Mouse (Mus musculus) heart, embryonic 10.5 days (tissue): ENCODE results near the gene Cand1. TPM values are rescaled to one million over a fixed set of nuclear protein-coding genes. Genes with fewer than 3 reads are reported as not detected.

ENCODE experiments used
- DNase-seq: peaks from one replicate; pipeline ENCODE4 v3.0.0-alpha.2; 2017; ENCODE audit warnings: low spot score
- H3K27ac ChIP-seq: fragments of 300-500 bp; sonication (generic); 2 replicates; pipeline ENCODE4 v1.5.1; 2016; ENCODE audit warnings: mild to moderate bottlenecking
- H3K27me3 ChIP-seq: fragments of 300-500 bp; sonication (generic); 2 replicates; pipeline ENCODE4 v1.6.1; 2016; ENCODE audit warnings: mild to moderate bottlenecking; ENCODE audit not compliant: poor library complexity, insufficient read depth, severe bottlenecking
- H3K36me3 ChIP-seq: fragments of 300-500 bp; sonication (generic); 2 replicates; pipeline ENCODE4 v1.6.1; 2016; ENCODE audit warnings: mild to moderate bottlenecking, moderate library complexity
- H3K4me1 ChIP-seq: fragments of 300-500 bp; sonication (generic); 2 replicates; pipeline ENCODE4 v1.6.1; 2016; ENCODE audit warnings: mild to moderate bottlenecking
- H3K4me3 ChIP-seq: fragments of 300-500 bp; sonication (generic); 2 replicates; pipeline ENCODE4 v1.5.1; 2016; ENCODE audit warnings: mild to moderate bottlenecking, moderate library complexity
- H3K9me3 ChIP-seq: fragments of 300-500 bp; sonication (generic); 2 replicates; pipeline ENCODE4 v1.6.1; 2016; ENCODE audit warnings: mild to moderate bottlenecking, moderate library complexity
- WGBS: fragments of 180-500 bp; shearing (Covaris S2); methylation state at CpG from one replicate; pipeline ENCODE4 v1.1.7; 2016; 5-methylcytosine and 5-hydroxymethylcytosine counted together
- polyA plus RNA-seq: library from polyadenylated mRNA; unstranded; fragments of >200 nt; fragmentation: Nextera tagmentation; extraction: Ambion mirVana; gene quantifications from 2 replicates; pipeline ENCODE4 v1.2.1, GENCODE M21; 2016

The Cand1 gene
- polyA plus RNA-seq = 66.9 and 72.8 TPM in 2 replicates

DNA sequence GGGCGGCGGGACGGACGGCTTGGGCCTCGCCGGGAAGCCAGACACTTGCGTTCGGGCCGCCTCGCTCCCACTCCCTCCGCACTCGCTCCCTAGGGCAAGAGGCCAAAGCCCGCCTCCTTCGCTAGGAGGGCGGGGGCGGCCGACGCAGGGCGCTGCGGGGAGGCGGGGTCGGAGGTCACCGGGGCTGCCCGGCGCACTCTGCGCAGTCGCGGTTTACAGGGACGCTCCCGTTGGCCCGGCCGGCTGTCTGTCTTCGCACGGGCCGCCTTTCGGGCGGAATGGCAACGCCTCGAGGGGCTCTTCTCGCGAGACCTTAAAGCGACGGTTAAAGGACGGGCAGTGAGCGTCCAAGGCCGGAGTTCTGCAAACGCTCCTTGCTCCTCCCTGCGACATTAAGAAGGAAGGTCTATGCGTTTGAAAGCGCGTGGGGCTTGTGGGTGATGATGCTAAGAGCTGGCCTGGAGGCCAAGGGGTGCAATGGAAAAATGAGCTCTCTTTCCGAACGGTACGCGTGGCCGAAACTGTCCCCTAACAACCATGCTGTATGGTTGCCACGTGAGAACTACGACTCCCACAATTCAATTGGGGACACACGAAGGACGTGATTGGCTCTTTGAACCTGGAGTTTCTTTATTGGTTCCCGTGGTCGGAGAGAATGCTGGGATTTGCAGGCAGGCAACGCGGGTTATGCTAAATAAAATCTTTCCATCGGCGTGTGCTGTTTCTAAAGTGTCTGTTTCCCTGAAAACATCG, at the start of gene Cand1:
TSS of gene Cand1 (minus strand) at position 87 of the 753 bp plus-strand sequence.
- no peaks in the 10 kb centered on the region for H3K9me3 ChIP-seq
- peak within 1 kb of the TSS; percentile 99 for H3K27ac ChIP-seq
- peak within 1 kb of the TSS; percentile 98 for H3K4me3 ChIP-seq
- H3K36me3 ChIP-seq = peaks cover 12% of the 10 kb centered on the region; the same call in 1 of the 2 replicates
- peaks cover 10% of the 10 kb centered on the region for H3K4me1 ChIP-seq
- under 1% methylated on average over 67 of the region's 67 CpGs for WGBS
- no peaks in the 10 kb centered on the region for H3K27me3 ChIP-seq
- DNase-seq = peak; percentile 99

DNA sequence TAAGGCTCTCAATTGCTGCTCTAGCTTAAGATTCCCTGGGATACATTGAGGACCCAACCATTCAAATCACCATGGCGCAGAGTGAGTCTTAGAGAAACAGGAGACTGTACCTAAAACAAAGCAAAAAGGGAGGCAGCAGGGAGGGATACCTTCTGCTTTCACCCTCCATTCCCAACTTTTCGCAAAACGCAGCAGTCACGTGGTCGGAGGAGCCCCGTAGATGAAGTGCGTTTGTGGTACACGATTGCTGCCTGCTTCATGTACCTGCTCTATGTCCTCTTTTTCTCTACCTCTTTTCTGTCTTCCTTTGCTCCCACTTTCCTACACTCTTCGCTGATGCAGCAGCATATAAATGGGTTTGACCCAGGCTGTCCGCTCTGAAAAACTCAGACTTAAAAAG, 39.0 kb upstream of the Cand1 start:
- no peaks in the 10 kb centered on the region for H3K36me3 ChIP-seq
- H3K4me3 ChIP-seq = no peak overlapping the region
- H3K4me1 ChIP-seq = no peaks in the 10 kb centered on the region
- 82% methylated on average over 10 of the region's 10 CpGs for WGBS
- H3K27ac ChIP-seq = no peak overlapping the region
- H3K27me3 ChIP-seq = no peaks in the 10 kb centered on the region
- DNase-seq = peak; percentile 56
- H3K9me3 ChIP-seq = no peaks in the 10 kb centered on the region

DNA sequence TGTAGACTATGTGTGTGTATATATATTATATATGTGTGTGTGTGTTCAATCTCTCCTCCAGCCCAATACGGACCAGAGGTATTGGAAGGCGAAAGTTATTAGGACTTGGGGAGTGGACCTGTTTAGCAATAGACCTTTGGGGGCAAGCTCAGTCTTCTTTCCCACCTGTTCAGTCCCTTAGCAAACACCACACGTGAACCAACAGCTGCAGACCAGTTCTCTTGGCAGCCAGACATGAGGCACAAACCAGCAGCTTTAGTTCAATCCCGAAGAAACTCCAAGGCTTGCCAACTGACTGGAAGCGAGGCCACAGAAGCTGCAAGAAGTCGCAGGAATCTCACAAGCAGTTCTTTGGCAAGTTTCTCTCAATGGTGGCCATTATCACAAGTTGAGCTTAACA, 34.5 kb upstream of the Cand1 start:
- Histone ChIP-seq H3K27me3 (no peaks in the 10 kb centered on the region), H3K4me1 (no peaks in the 10 kb centered on the region), H3K36me3 (no peaks in the 10 kb centered on the region), H3K4me3 (no peak overlapping the region), H3K27ac (no peak overlapping the region), H3K9me3 (no peaks in the 10 kb centered on the region)
- WGBS = 82% methylated on average over 6 of the region's 6 CpGs
- no peak for DNase-seq

DNA sequence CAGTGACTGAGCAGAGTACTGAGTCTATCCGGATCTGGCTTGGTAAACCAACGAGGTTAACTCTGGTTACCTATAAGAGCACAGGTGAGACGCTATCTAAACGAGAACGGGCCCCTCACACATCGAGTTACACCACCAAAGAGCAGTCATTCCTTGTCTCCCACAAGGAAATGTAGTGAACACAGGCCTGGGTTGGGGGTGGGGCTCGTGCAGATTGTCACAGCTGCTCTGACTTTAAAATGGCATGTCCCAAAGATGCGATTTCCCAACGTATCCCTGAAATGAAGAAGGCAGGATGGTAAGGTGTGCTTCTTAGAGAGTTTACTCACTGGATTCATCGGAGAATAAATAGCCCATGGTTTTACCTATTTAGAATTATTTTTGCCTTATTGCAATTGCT, 32.7 kb upstream of the Cand1 start:
- Histone ChIP-seq H3K27me3 (no peaks in the 10 kb centered on the region), H3K4me3 (no peak overlapping the region), H3K36me3 (no peaks in the 10 kb centered on the region), H3K9me3 (no peaks in the 10 kb centered on the region), H3K27ac (no peak overlapping the region), H3K4me1 (no peaks in the 10 kb centered on the region)
- 77% methylated on average over 10 of the region's 10 CpGs for WGBS
- peak; percentile 61 for DNase-seq

DNA sequence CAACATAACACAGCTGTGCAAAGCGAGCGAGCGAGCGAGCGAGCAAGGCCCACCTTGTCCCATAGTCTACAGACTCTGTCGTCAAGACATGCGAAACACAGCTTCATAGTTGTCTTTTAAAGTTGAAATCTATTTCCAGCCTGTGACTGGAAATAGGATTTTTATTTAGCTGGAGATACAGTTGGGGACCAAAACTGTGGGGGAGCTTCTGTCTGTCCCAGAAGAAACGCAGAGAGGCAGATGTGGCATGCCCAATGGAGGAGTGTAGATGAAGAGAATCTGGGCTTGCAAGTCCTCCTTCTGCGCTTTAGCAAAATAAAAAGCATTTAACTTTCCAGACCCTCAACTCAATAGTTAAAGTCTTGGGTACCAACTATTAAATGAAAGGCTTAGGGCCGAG, 32.1 kb upstream of the Cand1 start:
- WGBS = 91% methylated on average over 10 of the region's 10 CpGs
- H3K4me1 ChIP-seq = no peaks in the 10 kb centered on the region
- peak; percentile 22 for DNase-seq
- no peaks in the 10 kb centered on the region for H3K36me3 ChIP-seq
- no peak overlapping the region for H3K4me3 ChIP-seq
- no peak overlapping the region for H3K27ac ChIP-seq
- H3K9me3 ChIP-seq = no peaks in the 10 kb centered on the region
- no peaks in the 10 kb centered on the region for H3K27me3 ChIP-seq

DNA sequence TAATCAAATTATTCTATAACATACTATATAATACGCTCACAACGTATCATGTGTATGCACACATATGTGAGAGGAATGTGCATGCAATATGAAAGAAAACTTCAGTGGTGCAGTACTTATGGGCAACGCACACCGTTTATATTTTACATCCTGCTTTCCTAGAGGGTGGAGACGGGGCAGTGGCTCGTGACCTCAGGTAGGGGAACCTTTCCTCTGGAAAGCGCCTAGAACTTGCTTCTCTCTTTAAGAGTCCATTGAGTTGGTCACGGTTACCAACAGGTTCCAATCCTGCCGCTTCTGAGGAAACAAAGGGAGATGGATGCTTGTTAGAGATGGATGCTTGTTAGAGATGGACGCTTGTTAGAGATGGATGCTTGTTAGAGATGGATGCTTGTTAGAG, 31.2 kb upstream of the Cand1 start:
- H3K9me3 ChIP-seq = no peaks in the 10 kb centered on the region
- H3K4me3 ChIP-seq = no peak overlapping the region
- H3K4me1 ChIP-seq = no peaks in the 10 kb centered on the region
- H3K36me3 ChIP-seq = no peaks in the 10 kb centered on the region
- H3K27ac ChIP-seq = no peak overlapping the region
- 87% methylated on average over 10 of the region's 10 CpGs for WGBS
- no peak for DNase-seq
- no peaks in the 10 kb centered on the region for H3K27me3 ChIP-seq

DNA sequence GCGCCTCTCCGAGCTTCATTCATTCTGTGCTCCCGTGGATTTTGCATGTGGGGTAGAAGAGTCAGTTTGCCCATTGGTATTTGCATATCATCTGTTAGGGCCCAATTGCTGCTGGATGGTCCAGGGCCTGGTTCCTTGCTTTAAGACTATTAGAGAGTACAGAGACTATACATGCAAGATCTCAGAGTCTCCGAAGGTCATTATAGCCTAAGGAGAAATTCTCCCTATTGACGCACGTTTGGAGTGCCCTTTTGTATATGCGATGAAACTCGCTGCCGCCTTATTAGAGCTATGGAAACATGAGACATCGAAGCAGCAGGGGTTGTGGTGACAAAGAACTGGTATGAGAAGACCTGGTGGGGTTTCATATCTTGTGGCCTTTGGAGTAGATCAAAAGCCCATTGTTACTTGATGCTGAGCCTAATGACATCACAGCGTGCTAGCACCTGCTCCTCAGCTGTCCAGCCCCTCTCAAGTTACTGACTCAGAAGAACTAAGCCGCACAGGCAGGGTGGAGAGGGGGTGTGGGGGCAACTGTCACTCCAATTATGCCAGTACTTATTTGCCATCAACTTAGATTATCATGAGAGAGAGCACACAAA, 30.6 kb upstream of the Cand1 start:
- no peaks in the 10 kb centered on the region for H3K9me3 ChIP-seq
- WGBS = 83% methylated on average over 12 of the region's 12 CpGs
- H3K36me3 ChIP-seq = no peaks in the 10 kb centered on the region
- H3K4me1 ChIP-seq = no peaks in the 10 kb centered on the region
- no peak for DNase-seq
- no peaks in the 10 kb centered on the region for H3K27me3 ChIP-seq
- H3K4me3 ChIP-seq = no peak overlapping the region
- no peak overlapping the region for H3K27ac ChIP-seq

DNA sequence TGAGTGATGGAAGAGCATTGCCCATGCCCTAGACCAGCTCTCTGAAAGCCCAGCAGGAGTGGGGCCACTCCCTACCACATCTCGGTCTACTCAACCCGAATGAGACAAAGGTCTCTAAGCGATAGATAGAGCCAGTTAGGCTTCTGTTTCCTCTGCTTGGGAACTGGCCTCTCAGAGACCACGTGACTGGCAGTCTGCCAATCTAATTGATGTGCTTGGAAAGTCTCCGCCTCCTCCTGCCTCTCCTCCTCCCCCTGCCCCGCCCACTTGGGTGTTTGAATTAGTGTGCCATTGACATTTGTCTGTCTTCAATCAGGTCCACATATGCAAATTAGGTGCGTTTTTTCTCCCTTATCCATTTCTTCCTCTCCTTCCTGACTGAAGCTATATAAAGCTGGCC, 24.9 kb upstream of the Cand1 start:
- DNase-seq = no peak
- Histone ChIP-seq H3K9me3 (no peaks in the 10 kb centered on the region), H3K36me3 (no peaks in the 10 kb centered on the region), H3K4me3 (no peak overlapping the region), H3K27me3 (no peaks in the 10 kb centered on the region), H3K4me1 (no peaks in the 10 kb centered on the region), H3K27ac (no peak overlapping the region)
- WGBS = 70% methylated on average over 7 of the region's 7 CpGs

DNA sequence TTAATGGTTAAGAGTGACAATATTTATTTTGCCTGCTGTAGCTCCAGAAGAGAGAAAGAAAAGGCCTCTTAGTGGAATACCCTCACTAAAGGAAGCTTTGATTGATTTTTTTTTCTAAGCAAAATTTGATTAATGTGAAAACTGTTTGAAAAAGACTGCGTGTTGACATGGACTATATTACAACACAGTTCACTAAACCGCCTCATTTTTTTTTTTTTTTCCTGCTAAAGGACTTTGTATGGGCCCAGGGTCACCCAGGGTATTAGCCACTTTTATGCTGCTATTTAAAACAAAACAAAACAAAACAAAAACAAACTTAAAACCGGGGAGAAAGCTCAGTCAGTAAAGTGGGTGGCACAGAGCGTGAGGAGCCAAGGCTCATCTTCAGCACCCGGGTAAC, 23.0 kb upstream of the Cand1 start:
- Histone ChIP-seq H3K4me3 (no peak overlapping the region), H3K27me3 (no peaks in the 10 kb centered on the region)

DNA sequence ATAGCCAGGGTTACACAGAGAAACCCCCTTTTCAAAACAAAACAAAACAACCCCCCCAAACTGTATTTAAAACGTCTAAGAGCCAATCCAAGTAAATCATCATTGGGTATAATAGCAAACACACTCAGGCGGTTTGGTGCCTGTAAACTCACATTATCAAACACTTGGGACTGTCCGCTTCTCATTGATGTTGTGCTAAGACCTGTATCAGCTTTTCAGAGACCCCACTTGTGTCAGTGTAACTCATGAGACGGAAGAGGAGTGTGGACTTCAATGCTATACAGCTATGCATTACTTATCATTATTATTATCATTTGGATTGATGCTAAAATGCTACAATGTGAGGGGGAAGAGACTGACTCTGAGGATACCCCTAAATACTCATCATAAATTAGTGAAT, 18.0 kb upstream of the Cand1 start:
- no peak for DNase-seq
- Histone ChIP-seq H3K9me3 (no peaks in the 10 kb centered on the region), H3K27ac (no peak overlapping the region), H3K4me1 (no peaks in the 10 kb centered on the region), H3K4me3 (no peak overlapping the region), H3K27me3 (no peaks in the 10 kb centered on the region), H3K36me3 (no peaks in the 10 kb centered on the region)
- 69% methylated on average over 4 of the region's 4 CpGs for WGBS

More for the DNA sequence above, 23.0 kb upstream of the Cand1 start:
- Histone ChIP-seq H3K36me3 (no peaks in the 10 kb centered on the region), H3K27ac (no peak overlapping the region), H3K9me3 (no peaks in the 10 kb centered on the region), H3K4me1 (no peaks in the 10 kb centered on the region)
- 89% methylated on average over 5 of the region's 5 CpGs for WGBS
- DNase-seq = no peak

DNA sequence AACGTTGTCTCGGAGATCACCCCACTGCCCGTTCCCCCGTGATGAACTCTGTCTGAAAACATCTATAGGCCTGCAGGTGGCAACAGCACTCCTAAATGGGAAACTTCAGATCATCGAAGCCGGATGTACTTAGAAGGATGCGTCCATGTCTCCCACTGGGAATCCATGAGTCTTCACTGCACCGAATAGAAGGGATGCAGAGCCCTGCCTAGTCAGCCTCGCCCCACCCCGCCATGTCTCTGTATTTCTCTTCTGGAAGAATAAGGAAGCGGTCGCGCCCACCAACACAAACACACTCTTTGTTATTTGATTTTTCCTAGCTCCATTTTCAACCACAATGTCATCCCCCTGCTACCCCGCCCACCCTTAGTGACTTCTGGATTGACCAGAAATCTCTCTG, 4.3 kb upstream of the Cand1 start:
- WGBS = 82% methylated on average over 14 of the region's 14 CpGs
- Histone ChIP-seq H3K4me3 (no peak overlapping the region), H3K27ac (no peak overlapping the region), H3K9me3 (no peaks in the 10 kb centered on the region), H3K4me1 (no peaks in the 10 kb centered on the region), H3K27me3 (no peaks in the 10 kb centered on the region), H3K36me3 (no peaks in the 10 kb centered on the region)
- DNase-seq = no peak

DNA sequence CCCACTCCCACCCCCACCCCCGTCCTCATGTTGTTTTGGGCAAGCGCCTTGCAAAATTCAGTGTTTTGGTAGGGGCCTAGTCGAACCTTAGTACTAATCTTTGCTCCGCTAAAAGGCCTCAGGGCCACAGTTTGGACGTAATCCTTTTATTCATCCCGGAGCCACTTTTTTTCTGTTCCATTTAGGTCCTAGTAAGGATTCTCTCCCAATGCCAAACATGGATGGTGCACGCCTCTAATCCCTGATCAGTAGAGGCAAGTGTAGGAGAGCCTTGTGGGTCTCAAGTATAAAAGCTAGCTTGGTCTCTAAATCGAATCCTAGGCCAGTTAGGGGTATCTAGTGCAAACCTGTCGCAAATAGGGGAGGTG, 851 bp upstream of the Cand1 start:
- Histone ChIP-seq H3K36me3 (peaks cover 6% of the 10 kb centered on the region; the same call in 1 of the 2 replicates), H3K9me3 (no peaks in the 10 kb centered on the region), H3K27ac (peak overlapping the region; percentile 99), H3K4me1 (peaks cover 10% of the 10 kb centered on the region), H3K4me3 (peak overlapping the region; percentile 98), H3K27me3 (no peaks in the 10 kb centered on the region)
- WGBS = 6% methylated on average over 9 of the region's 9 CpGs
- DNase-seq = no peak

DNA sequence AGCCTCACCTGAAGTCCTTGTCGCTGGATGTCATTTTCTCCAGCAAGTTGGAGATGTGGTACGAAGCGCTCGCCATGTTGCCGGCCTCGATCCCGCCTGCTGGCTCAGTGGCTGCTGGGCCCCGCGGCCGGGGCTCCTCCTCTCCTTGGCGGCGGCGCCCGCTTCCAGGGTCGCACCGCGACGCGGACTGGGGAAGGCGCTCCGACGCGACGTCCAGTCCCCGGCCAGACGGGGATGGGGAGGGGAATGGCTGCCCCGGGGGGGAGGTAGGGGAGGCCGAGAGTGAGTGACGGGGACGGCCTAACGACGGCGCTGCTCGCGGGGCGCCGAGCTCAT, 254 bp downstream of the Cand1 start:
- H3K4me3 ChIP-seq = peak overlapping the region; percentile 98
- H3K27ac ChIP-seq = peak overlapping the region; percentile 99
- peaks cover 10% of the 10 kb centered on the region for H3K4me1 ChIP-seq
- no peaks in the 10 kb centered on the region for H3K27me3 ChIP-seq
- DNase-seq = no peak
- H3K36me3 ChIP-seq = peaks cover 16% of the 10 kb centered on the region; the same call in 1 of the 2 replicates
- no peaks in the 10 kb centered on the region for H3K9me3 ChIP-seq
- under 1% methylated on average over 35 of the region's 37 CpGs for WGBS
